Mouse (Mus musculus) activated CD4-positive, CD25-positive, alpha-beta regulatory T cell, adult 4 months (primary cell): ENCODE results near the gene Gm11733. TPM values are rescaled to one million over a fixed set of nuclear protein-coding genes. Genes with fewer than 3 reads are reported as not detected.
A peak's percentile ranks its signal among the peaks of the same experiment; 100 is the strongest.

Experiments
- ATAC-seq: one replicate; pipeline ENCODE4 v1.8.0; 2017
- polyA plus RNA-seq, 2 experiments: library from polyadenylated mRNA; unstranded; fragments of 100-300 nt; shearing (Covaris generic); gene quantifications; one replicate each; pipeline ENCODE4 v1.2.1; 2017

Gm11733 gene
- polyA plus RNA-seq, 2 experiments from 2014 or later: 0.19 TPM; not detected in 1

- no peak for ATAC-seq
These were observed 5.7 kb upstream of the Gm11733 start for GRCm38 (mm10) chr11:117478271-117479006.

DNA sequence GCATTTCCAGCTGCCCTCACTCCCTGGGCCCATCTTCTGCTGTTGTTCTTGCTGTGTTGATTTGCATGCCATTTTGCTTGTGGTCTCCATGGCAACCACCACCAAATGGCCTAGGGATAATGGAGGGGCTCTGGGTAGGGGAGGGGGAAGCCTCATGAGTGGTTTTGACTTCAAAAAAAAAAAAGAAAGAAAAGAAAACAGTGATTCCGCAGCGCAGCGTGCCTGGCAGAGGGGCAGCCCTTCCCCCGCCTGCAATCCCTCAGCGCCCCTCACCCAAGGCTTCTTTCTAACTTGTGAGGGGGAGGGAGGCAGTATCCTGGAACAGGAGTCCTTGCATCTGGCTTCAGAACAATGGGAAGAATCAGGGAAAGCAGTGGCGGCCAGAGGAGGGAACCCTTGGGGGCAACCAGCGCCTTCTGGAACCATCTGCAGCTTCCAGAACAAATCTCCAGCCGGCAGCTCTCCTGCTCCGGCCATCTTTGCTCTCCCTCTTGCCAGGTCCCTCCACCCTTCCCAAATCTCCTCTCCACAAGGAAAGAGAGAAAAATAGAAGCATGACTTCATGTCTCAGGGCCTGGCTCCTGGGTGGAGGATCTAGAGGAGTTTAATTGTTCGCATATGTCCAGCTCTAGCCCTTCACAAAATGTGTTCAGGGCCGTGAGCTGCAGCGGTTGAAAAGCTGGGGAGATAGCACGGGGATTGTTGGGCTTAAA, 5.0 kb upstream of the Gm11733 start:
- no peak for ATAC-seq

- ATAC-seq: no peak
These were observed 4.4 kb upstream of the Gm11733 start for GRCm38 (mm10) chr11:117479746-117480145.

DNA sequence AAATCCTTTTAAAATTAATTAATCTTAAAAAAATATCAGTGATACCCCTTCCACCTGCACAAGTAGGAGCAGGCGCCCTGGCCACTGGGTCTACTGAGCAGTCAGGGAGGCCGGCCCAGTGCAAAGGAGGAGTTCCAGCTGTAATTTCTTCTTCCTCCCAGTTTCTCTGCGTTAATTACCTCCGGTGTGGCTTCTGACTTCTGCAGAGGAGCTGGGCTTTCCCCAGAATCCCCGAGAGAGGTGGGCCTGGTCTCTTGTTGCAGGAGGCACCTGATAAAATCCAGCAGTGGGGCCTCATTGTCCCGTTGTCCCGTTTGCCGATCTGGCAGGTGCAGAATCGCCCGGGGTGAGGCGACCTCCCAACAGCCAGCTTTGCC, 1.9 kb upstream of the Gm11733 start:
- ATAC-seq: no peak

- peak; percentile 32 for ATAC-seq
These were observed 1.3 kb upstream of the Gm11733 start for GRCm38 (mm10) chr11:117482677-117483511.

DNA sequence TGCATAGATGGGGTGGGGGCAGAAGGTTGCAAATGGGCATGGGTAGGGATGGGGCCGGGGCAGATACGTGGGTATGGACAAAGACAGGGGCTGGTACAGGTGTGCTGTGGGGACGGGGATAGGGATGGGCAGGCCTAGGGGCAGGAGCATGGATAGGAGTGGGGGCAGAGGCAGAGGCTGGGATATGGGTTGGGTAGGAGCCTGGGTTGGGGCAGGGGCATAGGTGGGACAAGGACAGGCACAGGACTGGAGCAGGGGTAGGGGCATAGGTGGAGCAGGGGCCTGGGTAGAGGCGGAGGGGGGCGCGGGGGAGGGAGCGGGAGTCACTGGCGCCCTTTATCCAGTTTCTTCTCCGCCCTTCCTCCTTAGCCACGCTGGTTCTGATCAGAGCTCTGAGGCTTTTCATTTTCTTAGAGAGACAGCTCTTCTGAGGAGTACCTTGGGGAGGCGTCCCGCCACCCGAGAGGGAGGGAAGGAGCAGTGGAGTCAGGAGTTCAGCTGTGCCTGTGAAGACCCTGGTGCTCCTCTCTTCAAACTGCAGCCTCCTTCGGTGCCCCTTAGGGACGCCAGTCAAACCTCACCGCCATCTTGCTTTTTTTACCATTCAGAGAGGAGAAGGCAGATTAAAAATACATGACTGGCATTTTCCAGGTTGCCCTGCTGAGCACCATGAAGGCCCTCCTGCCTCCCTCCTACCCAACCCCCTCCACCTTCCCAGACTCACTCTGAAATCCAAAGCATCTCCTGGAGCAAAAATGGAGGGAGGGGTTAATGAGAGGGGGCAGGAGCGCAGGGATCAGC, 7.4 kb downstream of the Gm11733 start:
- no peak for ATAC-seq

DNA sequence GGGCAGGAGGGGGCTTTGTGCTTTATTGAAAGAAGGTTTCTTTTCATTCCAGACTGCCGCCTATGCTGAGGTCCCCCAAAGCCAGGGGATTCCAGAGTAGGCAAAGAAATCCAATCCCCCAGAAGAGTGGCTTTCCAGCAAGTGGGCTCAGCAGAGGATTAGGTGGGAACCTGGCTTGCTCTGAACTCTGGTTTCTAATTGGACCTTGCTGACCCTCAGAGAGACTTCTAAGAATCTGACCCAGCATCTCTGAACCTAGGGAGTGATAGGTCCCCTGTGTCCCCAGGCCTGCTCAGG, 8.0 kb downstream of the Gm11733 start:
- no peak for ATAC-seq

DNA sequence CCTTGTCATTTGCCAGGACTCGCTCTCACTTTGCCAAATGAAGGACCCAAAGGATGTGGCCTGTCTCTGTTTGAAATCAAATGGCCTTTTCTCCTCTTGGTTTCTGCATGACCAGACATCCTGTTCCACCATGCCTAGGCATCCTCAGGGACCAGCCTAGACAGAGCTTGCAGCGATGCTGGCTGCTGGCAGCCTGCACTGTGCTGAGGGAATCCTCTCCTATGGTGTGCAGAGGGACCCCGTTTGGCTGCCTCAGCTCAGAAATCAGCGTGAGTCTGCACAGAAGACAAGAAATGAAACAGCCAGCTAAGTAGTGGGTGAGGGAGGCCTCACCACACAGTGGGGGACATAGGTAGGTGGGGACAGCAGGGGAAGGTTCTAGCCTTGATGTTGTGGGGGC, 12.6 kb downstream of the Gm11733 start:
- ATAC-seq: no peak

DNA sequence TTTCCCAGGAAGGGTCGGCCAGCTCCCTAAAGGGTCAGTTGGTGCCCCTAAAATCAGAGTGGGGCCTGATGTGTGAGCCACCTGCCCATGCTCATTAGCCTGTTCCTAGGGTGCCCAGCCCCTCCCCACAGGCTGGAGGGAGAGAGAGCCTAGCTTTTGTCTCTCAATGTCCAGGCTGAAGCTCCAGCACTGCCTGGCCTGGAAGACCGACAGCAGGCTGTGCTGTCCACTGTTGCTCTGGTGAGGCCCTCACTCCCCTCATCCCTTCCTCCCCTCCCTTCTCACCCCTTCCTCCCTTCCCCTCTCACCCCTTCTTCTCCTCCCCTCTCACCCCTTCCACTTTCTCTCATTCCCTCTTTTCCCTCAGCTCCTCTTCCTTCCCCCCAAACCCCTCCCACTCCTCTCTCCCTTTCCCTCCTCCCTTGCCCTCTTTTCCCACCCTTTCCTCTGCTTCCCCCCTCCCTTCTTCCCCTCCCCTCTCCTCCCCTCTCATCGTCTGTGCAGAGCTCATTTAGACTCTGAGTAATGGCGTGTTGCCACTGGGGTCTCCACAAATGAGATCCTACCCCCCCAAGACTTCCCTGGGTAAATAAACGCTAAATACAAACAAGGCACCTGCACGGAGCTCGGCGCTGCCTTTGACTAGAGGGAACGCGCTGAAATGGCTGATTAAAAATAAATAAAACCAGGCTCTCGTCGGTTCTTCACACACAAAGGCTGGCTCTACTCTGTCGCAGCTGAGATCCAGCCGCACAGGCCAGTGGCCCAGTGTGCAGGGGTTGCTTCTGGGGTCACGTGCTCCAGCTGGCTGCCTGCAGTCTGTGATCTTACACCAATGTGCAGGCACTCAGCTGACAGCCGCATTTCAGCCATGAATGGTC, 13.3 kb downstream of the Gm11733 start:
- ATAC-seq: no peak

DNA sequence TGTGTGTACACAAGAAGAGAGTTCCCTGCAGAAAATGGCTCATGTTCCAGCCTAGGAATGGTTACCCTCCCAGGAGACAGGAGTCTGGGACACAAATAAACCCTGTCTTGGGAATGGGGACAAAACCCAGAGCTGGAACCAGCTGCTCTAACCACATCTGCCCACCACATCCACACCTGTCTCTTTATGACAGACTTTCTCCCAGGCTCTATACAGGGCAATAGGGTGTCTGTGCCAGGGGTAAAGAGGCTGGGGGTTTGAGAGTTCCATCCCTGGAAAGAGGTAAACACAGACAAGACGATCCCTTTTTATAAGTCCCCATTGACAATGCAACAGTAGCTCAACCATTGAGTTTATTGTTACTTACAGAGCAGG, 14.0 kb downstream of the Gm11733 start:
- ATAC-seq: no peak

DNA sequence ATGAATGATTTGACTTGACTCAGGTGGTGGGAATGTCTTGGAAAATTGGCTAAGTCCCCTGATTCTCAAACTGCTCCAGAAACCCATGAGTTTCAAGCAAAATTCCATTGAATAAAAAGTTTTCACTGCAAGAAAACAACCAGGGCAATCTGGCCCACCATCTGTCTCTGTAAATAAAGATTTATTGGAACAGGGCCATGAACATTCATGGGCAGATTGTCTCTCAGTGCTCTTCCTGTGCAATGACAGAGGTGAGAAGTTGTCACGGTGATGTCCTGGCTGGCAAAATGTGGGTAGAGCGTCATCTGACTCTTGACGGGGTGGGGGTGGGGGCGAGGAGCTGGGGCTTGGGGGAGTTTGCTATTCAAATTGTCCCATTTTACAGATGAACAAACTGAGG, 24.8 kb downstream of the Gm11733 start:
- no peak for ATAC-seq

- ATAC-seq: no peak
These were observed 31.7 kb downstream of the Gm11733 start for GRCm38 (mm10) chr11:117515718-117516421.

- no peak for ATAC-seq
These were observed 32.2 kb downstream of the Gm11733 start for GRCm38 (mm10) chr11:117516422-117516796.

DNA sequence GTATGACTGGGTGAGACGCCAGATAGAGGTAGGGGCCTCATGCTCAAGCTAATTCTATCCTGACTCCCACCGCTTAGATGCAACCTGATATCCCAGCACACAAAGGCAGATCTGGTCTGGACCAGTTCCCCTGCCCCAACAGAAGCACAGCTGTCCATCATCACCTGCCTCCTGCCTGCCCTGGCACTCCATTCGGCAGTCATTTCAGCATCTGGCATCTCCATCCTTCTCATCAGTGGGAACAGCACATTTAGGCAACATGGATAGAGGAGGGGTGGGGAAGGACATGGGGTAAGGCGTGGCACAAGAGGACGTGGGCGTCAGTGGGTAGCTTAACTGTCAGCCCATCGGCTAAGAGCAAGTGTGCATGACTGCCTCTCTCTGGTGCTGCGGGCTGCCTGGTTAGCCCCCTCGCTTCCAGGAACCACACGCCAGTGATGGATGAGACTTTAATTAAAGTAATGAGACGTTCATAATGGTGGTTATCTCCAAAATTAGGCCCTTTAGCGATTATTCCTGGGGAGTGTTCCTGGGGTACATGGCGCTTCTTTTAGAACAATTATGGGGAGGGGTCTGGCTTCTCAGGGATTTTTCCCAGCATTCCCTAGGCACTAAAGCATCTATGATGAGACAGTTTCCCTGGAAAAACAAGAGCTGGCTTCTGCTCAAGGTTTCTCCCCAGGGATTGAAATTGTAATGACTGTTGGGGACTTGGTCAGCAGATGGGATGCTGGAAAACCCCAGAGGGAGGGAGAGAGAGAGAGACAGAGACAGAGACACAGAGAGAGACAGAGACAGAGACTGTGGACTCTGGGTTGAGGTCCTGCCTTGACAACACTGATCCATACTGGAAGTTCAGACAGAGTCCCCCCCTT, 38.0 kb downstream of the Gm11733 start:
- ATAC-seq: no peak

- no peak for ATAC-seq
These were observed 38.8 kb downstream of the Gm11733 start for GRCm38 (mm10) chr11:117522879-117523519.

DNA sequence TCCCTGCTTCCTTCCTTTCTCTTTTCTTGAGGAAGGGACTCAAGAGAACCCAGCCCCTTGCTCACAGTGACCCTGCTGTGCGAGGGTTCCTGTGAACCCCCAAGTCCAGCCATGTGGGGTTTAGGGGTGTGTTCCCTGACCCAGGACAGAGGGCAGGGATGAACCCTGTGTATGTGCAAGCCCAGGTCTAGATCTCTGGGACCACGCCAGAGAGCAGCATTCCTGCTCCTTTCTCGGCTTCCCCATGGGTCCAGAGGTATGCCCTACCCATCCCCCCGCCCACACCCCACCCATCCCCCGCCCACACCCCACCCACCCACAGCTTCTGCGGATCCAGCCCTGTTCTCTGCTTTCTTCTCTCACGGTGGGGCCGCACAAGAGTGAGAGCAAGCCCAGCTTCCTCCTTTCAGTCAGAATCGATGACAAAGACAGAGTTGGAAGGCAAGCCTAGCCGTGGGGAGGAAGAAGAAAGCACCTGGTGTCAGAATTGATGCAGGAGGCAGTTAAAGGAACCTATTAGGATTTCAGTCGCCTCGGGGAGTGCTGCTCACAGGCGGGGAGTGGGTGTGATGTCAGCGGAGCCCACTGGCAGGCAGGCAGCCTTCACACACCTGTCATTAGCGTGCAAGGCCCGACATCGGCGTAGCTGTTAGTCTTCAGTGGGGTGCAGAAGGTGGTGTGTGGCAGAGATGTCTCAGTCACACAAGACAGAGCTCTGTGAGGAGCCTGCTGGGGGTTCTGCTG, 41.6 kb downstream of the Gm11733 start:
- no peak for ATAC-seq

GRCm38 (mm10) chr11:117532374-117532773, 48.2 kb downstream of the Gm11733 start:
- ATAC-seq: no peak

DNA sequence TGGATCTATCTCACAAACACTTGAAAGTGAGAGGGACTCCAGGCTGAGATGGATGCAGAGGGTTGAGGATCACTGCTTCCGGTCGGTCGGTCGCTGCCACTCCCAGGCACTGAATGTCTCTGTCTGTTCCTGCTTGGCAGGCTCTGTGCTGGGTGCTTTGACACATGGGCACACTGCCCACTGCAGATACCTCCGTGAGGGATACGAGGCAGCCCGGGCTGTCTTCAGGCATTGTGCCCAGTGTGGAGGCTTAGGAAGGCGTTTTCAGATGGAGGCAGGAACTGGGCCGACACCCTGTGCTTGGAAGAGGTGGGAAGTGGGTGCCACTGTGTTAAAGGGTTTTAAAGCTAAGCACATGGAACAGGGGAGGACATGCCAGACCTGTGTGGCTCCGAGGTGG, 50.7 kb downstream of the Gm11733 start:
- ATAC-seq: no peak
